Mouse (Mus musculus): ENCODE results near the gene Actn1.

Actn1 gene

GRCm38 (mm10) chr12:80227835-80228234 is 32.3 kb downstream of the Actn1 start:
- in situ Hi-C loops (cut with MboI, MseI), result no loop called here

GRCm38 (mm10) chr12:80226101-80226500 is 34.1 kb downstream of the Actn1 start:
- in situ Hi-C loops (cut with MboI, MseI), result no loop called here

GRCm38 (mm10) chr12:80224241-80224731 is 35.9 kb downstream of the Actn1 start:
- in situ Hi-C loops (cut with MboI, MseI), result no loop called here

DNA sequence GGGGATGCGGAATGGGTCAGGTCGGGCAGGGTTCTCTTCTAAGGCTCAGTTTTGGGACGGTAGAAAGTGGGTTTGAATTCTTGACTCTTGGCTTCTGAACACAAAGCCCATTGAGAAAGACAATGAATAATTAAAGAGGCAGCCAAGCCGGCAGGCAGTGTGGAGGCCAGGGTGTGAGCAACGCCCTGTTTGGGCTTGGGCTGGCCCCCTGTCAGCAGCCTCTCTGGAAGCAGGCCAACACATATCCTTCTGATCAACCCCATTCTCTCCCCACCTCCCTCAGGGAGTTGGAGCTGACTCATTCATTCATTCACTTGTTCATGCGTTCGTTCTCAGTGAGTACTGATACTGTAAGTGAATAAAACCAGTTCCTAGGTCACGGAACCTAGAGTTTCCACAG is 36.7 kb downstream of the Actn1 start:
- in situ Hi-C loops (cut with MboI, MseI), result no loop called here

DNA sequence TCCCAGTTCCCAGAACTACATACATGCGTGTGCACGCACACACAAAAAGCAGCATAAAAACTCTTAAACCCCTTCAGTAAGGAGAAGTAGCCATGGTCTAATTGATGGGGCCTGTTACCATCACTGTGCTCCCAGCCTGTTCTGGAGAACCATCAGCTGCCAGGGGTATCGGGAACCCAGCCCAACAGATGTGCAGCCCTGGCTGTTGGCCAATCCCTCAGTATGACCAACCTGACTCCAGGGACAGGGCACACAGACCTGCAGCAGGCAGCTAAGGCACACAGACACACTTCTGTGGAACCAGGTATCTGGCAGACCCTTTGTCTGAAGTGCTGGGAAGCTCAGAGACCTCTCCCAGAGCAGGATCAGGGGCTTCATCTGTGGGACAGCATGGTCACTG is 37.7 kb downstream of the Actn1 start:
- in situ Hi-C loops (cut with MboI, MseI), result no loop called here

- in situ Hi-C loops (cut with MboI, MseI), result no loop called here
Observed at GRCm38 (mm10) chr12:80220260-80221038, 39.7 kb downstream of the Actn1 start.

DNA sequence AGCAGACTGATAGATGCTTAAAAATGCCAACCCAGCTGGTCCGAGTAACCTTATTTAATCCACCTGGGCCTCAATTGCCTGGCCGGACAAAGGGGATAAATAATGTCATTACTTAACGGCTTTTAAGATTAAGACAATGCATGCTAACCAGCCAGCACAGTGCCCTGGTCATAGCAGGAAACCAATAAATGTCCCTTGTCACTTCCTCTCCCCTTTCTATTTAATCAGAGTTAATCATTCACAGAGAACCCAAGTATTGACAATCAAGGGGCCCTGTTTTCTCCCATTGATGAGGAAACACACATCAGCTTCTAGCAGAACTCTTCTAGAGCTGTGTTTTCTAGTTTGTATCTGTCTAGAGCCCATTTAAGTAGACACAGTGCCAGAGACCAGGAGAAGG is 41.4 kb downstream of the Actn1 start:
- in situ Hi-C loops (cut with MboI, MseI), result no loop called here

- in situ Hi-C loops (cut with MboI, MseI), result no loop called here
Observed at GRCm38 (mm10) chr12:80218045-80218611, 42.0 kb downstream of the Actn1 start.

- in situ Hi-C loops (cut with MboI, MseI), result no loop called here
Observed at GRCm38 (mm10) chr12:80217049-80217448, 43.1 kb downstream of the Actn1 start.

- in situ Hi-C loops (cut with MboI, MseI), result no loop called here
Observed at GRCm38 (mm10) chr12:80216258-80216881, 43.8 kb downstream of the Actn1 start.

DNA sequence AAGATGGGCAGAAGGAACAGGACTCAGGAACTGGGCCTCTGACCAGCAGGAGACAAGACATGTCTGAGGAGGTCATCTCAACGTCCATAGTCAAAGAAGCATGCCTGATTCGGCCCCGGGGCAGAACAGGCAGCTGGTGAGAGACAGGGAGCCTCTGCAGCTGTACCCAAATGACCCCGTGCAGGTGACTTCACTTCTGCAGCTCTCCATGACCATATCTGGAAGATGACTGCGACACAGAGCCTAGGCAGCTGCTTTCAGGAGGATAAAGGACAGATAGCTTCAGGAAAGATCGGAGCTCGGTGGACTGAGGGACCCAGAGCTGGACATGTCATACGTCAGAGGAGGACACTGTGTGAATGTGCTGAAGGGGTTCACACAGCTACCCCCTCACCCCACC is 46.4 kb downstream of the Actn1 start:
- in situ Hi-C loops (cut with MboI, MseI), result no loop called here

DNA sequence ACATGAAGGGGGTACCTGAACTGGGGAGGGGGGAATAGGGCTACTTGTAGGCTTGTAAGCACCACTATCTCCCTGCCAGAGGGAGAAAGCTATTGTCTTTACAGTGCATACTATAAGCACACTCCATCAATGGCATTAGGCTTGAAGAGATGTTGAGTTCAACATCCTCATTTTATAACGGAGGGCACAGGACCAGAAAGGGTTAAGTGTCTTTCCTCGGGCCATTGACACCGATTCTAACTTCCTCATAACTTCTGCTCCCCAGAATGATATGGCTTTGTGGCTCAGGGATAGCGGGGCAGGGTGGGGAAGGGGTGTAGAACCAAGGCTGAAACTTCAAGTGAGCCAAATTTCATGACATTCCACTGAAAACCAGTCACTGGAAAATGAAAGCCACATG is 46.9 kb downstream of the Actn1 start:
- in situ Hi-C loops (cut with MboI, MseI), result no loop called here

- in situ Hi-C loops (cut with MboI, MseI), result no loop called here
Observed at GRCm38 (mm10) chr12:80210791-80211612, 49.2 kb downstream of the Actn1 start.

DNA sequence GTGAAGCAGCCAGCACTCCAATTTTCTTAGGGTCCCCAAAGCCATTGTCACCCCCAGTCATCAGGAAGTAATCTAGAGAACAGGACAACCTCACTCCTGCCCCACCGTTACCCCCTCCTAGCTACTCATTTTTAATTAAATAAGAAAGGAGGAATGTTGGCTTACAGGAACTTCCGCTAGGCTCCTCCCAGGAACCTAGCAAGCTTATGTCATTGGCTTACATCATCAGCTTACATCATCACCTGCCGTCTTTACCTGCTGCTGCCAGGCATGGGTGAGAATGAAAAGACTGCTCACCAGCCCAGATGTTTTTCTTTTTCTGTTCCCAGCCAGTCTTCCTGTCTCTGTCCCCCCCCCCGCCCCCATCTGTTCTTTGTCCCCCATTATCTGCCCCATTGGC is 50.3 kb downstream of the Actn1 start:
- in situ Hi-C loops (cut with MboI, MseI), result loop anchor here (5.0 kb wide), 1 partner anchor 42 kb away; no protein-coding TSS in a partner anchor

- in situ Hi-C loops (cut with MboI, MseI), result loop anchor here (5.0 kb wide), 1 partner anchor 44 kb away; no protein-coding TSS in a partner anchor
Observed at GRCm38 (mm10) chr12:80208126-80208820, 51.9 kb downstream of the Actn1 start.

- in situ Hi-C loops (cut with MboI, MseI), result no loop called here
Observed at GRCm38 (mm10) chr12:80203284-80203683, 56.9 kb downstream of the Actn1 start.

DNA sequence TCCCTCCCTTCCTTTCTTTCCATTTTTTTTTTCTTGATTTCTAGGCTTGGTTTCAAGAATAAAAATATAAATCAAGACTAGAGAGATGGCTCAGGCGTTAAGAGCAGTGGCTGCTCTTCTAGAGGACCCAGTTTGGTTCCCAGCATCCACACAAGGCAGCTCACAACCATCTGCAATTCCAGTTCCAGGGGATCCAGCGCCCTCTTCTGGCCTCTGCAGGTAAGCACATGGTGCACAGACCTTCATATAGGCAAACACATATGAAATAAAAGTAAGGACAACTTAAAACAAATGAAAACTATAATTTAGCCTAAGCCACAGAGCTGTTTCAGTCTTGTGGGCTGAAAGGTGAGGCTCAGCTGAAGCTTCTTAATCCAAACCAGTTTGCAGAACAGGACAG is 60.4 kb downstream of the Actn1 start:
- in situ Hi-C loops (cut with MboI, MseI), result loop anchor here (25.0 kb wide), 1 partner anchor 188 kb away; no protein-coding TSS in a partner anchor

- in situ Hi-C loops (cut with MboI, MseI), result loop anchor here (25.0 kb wide), 1 partner anchor 189 kb away; no protein-coding TSS in a partner anchor
Observed at GRCm38 (mm10) chr12:80198487-80198886, 61.7 kb downstream of the Actn1 start.

- in situ Hi-C loops (cut with MboI, MseI), result loop anchor here (25.0 kb wide), 1 partner anchor 190 kb away; no protein-coding TSS in a partner anchor
Observed at GRCm38 (mm10) chr12:80197343-80197742, 62.8 kb downstream of the Actn1 start.

- in situ Hi-C loops (cut with MboI, MseI), result loop anchor here (25.0 kb wide), 1 partner anchor 195 kb away; no protein-coding TSS in a partner anchor
Observed at GRCm38 (mm10) chr12:80191806-80192205, 68.4 kb downstream of the Actn1 start.

DNA sequence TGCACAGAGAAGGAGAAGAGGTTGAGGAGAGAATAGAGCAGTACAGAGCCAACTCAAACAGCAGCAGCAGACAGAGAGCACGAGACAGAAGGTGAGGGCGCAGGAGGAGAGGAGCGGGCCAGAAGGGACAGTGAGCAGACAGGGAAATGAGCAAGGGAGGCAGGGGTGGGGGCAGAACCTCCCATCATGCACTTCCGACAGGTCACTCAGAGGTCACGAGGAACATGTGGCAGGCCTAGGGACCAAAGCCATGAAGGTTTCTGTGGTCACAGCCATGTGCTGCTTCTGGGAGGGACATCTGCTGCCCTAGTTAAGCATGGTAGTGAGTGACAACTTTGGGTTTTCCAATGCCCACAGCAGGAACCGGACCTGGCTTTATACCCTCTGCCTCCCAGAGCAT is 68.8 kb downstream of the Actn1 start:
- in situ Hi-C loops (cut with MboI, MseI), result loop anchor here (25.0 kb wide), 1 partner anchor 196 kb away; no protein-coding TSS in a partner anchor

All from regulatory T cell (primary cell).